Mouse (Mus musculus) liver, embryonic 16.5 days (tissue): ENCODE measurements around the gene Hlx. TPM values are rescaled to one million over a fixed set of nuclear protein-coding genes. Genes with fewer than 3 reads are reported as not detected.

Source experiments
- ATAC-seq: fragments of 200-750 bp; cut with Nextera tagmentation; 2 replicates; pipeline ENCODE4 v1.8.0; 2017; ENCODE audit warnings: low read depth, mild to moderate bottlenecking, moderate number of reproducible peaks, moderate library complexity
- H3K27ac ChIP-seq: fragments of 300-500 bp; sonication (generic); 2 replicates; pipeline ENCODE4 v1.5.1; 2014; ENCODE audit warnings: mild to moderate bottlenecking, low read length
- H3K27me3 ChIP-seq: fragments of 300-500 bp; sonication (generic); 2 replicates; pipeline ENCODE4 v1.6.1; 2014; ENCODE audit warnings: low read depth, low read length, mixed read lengths; ENCODE audit not compliant: control insufficient read depth, insufficient read depth
- H3K36me3 ChIP-seq: fragments of 300-500 bp; sonication (generic); 2 replicates; pipeline ENCODE4 v1.6.1; 2014; ENCODE audit warnings: mild to moderate bottlenecking; ENCODE audit not compliant: control insufficient read depth, insufficient read depth
- H3K4me1 ChIP-seq: fragments of 300-500 bp; sonication (generic); 2 replicates; pipeline ENCODE4 v1.6.1; 2014; ENCODE audit warnings: low read depth, low read length, mixed read lengths; ENCODE audit not compliant: control insufficient read depth
- H3K4me2 ChIP-seq: fragments of 300-500 bp; sonication (generic); 2 replicates; pipeline ENCODE4 v1.6.1; 2014; ENCODE audit warnings: low read depth, low read length, mixed read lengths
- H3K4me3 ChIP-seq: fragments of 300-500 bp; sonication (generic); 2 replicates; pipeline ENCODE4 v1.5.1; 2014; ENCODE audit warnings: low read depth, mild to moderate bottlenecking, low read length
- H3K9ac ChIP-seq: fragments of 300-500 bp; sonication (generic); 2 replicates; pipeline ENCODE4 v1.6.1; 2014; ENCODE audit warnings: low read depth, low read length
- H3K9me3 ChIP-seq: fragments of 300-500 bp; sonication (generic); replicated peaks from 2 replicates; pipeline ENCODE4 v1.6.1; 2016; ENCODE audit warnings: low read length; ENCODE audit not compliant: control insufficient read depth
- WGBS: fragments of 180-500 bp; shearing (Covaris S2); extraction: QIAGEN DNeasy Blood & Tissue Kit; methylation state at CpG from one replicate; pipeline ENCODE4 v1.1.7; 2014; ENCODE audit not compliant: insufficient replicate concordance; 5-methylcytosine and 5-hydroxymethylcytosine counted together
- polyA plus RNA-seq: library from polyadenylated mRNA; unstranded; fragments of >200 nt; fragmentation: Nextera tagmentation; extraction: Ambion mirVana; gene quantifications from 2 replicates; pipeline ENCODE4 v1.2.1, GENCODE M21; 2015

Gene Hlx
- polyA plus RNA-seq, 1 experiment from 2014 or later: 6.5 TPM

DNA sequence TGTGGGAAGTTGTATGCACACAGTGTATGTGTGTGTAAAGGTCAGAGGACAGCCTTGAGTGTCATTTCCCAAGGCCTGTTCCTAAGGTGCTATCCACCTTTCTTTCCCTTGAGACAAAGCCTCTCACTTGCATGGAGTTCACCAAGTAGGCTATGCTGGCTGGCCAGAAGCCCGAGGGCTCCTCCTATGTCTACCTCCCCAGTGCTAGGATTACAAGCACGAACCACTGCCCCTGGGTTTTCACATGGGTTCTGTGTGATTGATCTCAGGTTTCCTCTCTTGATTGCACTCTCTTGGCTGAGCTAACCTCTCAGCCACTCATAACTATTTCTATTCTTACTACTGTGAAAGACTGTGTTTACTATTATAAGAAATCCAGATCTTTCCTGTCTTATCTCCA is 54.8 kb downstream of the Hlx start:
- 32% methylated on average over 2 of the region's 2 CpGs for WGBS
- Histone ChIP-seq H3K27ac (no peak overlapping the region), H3K4me1 (peaks cover 3% of the 10 kb centered on the region), H3K4me3 (no peak overlapping the region), H3K27me3 (peaks cover 3% of the 10 kb centered on the region), H3K9me3 (no peaks in the 10 kb centered on the region), H3K4me2 (no peak overlapping the region), H3K9ac (no peak overlapping the region), H3K36me3 (no peaks in the 10 kb centered on the region)
- no peak for ATAC-seq

Other genes with a start within 250 kb of the Hlx start
- 42.6 and 42.9 TPM in 2 replicates for gene Marc1, start 78.7 kb upstream of the Hlx start, polyA plus RNA-seq
- 222 and 226 TPM in 2 replicates for gene Marc2, start 113.8 kb upstream of the Hlx start, polyA plus RNA-seq
- gene C130074G19Rik, start 150.6 kb upstream of the Hlx start, polyA plus RNA-seq: 1.9 and 2.0 TPM in 2 replicates